Mouse (Mus musculus) retina, adult 2 months (tissue): ENCODE data around the gene Bean1.
"Not testable (repeated sequence)": the region's sequence is repeated elsewhere in the genome, so short reads cannot be mapped to it uniquely, and the experiment has no call there.

Experiments
- DNase-seq: peaks from one replicate; pipeline ENCODE4 v3.0.0-alpha.2; 2012; ENCODE audit warnings: low read depth, low spot score

Bean1 gene

GRCm38 (mm10) chr8:104242038-104242644, 71.9 kb downstream of the Bean1 start:
- no peak for DNase-seq

DNA sequence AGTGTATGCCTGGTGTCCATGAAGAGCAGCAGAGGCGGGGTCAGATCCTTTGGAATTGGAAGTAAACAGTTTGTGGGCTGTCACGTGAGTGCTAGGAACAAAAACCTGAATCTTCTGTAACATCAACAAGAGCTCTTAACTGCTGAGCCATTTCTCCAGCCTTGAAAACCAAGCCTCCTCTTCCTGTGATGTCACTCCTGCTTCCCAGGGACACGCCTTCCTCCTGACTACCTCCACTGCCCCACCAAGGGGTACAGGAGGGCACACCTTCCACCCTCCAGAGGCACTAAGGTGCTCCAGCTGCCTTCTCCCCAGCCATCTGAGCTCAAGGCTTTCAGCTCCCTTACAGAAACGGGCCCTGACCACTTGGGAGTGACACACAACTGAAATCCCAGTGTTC, 76.4 kb downstream of the Bean1 start:
- DNase-seq = no peak

- no peak for DNase-seq
These were observed 77.0 kb downstream of the Bean1 start for GRCm38 (mm10) chr8:104247054-104247907.

- DNase-seq = no peak
These were observed 77.7 kb downstream of the Bean1 start for GRCm38 (mm10) chr8:104247908-104248275.

- peak; percentile 55 for DNase-seq
These were observed 78.0 kb downstream of the Bean1 start, which contains the start of gene Tk2 for GRCm38 (mm10) chr8:104248276-104248675. Gene Tk2 (minus strand): TSS chr8:104248558.

DNA sequence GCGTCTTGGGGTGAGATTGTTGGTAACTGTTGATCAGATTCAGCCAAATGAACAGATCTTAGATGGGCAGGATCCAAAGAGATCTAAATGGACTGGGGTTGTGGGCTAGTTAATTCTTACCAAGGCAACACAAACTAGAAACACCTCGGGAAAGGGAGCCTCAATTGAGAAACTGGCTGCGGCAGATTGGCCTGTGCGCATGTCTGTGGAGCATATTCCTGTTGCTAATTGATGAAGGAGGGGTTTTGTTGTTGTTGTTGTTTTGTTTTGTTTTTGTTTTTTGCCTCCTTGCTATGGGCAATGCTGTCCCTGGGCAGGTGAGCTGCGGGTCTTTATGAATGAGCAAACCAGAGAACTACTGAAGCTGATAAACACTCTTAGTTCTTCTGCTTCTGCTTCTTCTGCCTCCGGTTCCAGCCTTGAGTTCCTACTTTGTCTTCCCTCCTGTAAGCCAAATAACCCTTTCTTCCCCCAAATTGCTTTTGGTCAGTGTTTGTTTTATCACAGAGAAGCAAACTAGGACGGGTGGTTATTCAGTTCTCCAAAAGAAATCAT, 79.3 kb downstream of the Bean1 start:
- no peak for DNase-seq

DNA sequence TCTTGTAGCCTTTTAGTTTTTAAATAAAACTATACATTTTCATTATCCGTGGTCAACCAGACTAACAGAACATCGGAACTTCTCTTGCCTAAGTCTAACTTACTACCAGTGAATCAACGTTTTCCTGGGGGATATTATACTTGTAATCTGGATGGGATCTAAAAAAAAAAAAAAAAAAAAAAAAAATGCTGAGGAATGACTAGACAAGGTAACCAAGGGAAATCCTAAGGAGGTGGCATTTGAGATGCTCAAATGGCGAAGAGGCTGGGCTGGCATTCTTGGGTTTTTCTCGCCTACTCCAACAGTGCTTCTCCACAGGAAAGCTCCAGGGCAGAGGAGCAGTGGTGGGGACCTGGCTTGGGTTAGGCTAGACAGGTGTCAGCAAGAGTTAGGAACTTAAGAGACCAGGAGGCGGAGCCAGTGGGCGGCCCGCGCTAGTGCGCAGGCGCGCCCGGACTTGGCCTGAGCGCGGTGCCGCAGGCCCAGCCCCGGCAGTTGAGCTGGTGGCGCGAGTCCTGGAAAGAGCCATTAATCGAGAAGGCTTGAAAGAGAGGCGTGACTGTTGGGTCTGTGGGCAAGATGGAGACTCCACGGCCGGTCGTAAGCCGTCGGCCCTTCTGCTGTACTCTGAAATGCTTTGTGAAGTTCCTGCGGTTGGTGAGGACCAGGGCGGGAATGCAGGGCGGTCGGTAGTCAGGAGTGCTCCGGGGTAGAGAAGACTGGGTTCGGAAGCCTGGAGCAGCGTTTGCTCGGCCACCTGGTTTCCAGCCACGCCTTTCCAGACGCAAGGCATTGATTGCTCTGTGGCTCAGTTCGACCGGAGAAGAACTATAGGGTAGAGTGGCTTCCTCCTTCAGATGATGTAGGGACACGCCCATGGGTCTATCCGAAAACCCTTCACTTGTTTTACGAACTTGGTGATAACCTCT, 80.5 kb downstream of the Bean1 start, which contains the start of gene Cklf:
Cklf (plus strand) TSS at position 423 of the 929 bp plus-strand sequence.
- DNase-seq = peak; percentile 79

DNA sequence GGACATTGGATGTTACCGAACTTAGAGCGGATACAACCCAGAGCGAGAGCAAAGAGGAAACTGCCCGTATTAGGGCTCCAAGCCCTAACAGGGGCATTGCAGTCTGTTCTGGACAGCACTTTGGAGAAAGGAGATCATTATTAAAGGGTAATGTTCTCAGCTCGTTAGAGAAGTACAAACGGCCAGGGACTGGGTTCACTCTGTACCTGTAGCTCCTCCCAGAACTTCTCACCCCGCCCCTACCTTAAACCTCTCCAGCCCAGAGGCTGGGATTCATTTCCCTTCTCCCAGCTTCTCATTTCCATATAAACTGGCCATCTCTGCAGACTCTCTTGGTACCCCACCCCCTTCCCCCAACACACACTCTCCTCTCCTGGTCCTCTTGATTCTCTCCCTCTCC, 81.2 kb downstream of the Bean1 start:
- no peak for DNase-seq

DNA sequence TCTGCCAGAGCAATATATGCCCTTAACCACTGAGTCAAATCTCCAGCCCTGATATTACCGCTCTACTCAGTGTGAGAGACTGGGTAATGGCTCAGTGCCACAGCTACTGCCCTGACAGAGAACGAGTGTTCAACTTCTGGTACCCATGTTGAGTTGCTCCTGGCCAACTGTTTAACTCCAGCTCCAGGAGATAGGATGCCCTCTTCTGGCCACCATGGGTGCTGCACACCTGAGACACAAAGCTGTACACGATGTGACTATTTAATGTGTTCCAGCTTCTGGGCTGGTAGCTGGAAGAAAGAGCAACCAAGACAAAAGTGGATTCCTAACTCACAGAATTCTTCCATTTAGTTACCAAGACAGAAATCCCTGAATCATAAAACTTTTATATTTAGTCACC, 82.8 kb downstream of the Bean1 start:
- no peak for DNase-seq

GRCm38 (mm10) chr8:104261802-104262201, 91.6 kb downstream of the Bean1 start:
- not testable (repeated sequence) for DNase-seq

- DNase-seq = not testable (repeated sequence)
These were observed 94.2 kb downstream of the Bean1 start for GRCm38 (mm10) chr8:104264271-104264935.

DNA sequence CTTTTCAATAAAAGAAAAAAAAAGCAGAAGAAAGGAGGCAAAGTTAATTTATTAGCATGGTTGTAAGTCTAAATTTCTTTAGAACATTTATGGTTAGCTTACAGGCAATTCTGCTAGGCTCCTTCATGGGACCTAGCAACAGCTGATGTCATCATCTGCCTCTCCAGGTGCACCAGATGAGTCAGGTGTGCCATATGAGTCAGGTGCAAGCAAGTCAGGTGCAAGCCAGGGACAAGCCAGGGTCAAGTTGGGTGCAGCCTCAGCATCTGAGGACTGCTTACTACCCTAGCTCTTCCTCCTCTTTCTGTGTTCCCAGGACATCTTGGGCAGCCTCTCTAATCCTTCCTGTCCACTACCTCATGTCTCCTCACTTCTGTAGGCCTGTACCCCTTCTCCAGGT, 98.1 kb downstream of the Bean1 start:
- DNase-seq = no peak
